Mouse (Mus musculus) left cerebral cortex, postnatal 4 days (tissue): Measurements from ENCODE around the gene Ranbp2. TPM values are rescaled to one million over a fixed set of nuclear protein-coding genes. Genes with fewer than 3 reads are reported as not detected.

Experiments
- DNase-seq: peaks from one replicate; pipeline ENCODE4 v3.0.0-alpha.2; 2022
- intact Hi-C: fragments of 180-260 bp; cut with DNase I; formaldehyde crosslinking; loops from one replicate; pipeline ENCODE4 v1.15.1; 2025
- total RNA-seq, 2 experiments: library from RNA; stranded (reverse); gene quantifications; 2 replicates each; pipeline ENCODE4 v1.2.3; 2021

The Ranbp2 gene
- total RNA-seq, result 10 to 100 TPM; 59.5 to 63.3 TPM

DNA sequence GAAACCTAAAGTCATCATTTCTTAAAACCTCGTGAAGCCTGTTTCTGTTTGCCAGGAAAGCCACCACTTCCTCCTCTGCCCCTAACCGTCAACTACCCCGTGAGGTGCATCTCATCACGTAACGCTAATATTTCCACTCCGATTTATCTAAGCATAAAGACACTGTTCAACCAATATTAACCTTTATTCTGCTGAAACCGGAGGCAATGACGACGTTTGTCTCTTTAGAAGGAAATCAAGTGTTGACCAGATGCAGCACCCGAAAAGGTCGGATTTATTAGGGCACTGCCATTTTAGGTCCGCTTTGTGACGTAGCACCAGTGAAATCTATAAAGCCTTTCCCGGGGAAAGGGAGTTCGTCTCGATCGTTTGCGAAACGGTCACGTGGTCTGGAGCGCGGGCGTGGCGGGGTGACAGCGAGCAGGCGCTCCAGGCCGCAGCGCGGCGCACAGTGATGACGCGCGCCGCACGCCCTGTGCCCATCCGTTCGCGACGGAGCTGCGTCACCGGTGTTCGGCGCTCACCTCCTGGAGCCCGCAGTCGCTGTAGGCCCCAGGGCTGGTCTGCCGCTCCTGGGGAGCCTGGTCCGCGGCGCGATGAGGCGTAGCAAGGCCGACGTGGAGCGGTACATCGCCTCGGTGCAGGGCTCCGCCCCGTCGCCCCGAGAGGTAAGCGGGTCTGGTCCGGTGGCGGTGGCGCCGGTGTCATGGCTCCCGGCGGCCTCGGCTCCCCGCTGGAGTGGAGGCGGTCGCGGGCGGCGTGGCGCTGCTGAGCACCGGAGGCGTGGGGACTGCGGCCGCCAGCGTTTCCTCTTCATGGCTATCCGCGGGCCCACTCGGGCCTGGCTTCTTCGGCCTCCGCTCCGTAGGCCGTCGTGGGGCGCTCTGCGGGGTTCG is at the start of gene Ranbp2:
Gene Ranbp2 (plus strand): TSS at position 537 of the 896 bp plus-strand sequence.
- peak; percentile 98 for DNase-seq
- intact Hi-C loops, result loop anchor here (10.0 kb wide), 1 partner anchor 72 kb away; no protein-coding TSS in a partner anchor

DNA sequence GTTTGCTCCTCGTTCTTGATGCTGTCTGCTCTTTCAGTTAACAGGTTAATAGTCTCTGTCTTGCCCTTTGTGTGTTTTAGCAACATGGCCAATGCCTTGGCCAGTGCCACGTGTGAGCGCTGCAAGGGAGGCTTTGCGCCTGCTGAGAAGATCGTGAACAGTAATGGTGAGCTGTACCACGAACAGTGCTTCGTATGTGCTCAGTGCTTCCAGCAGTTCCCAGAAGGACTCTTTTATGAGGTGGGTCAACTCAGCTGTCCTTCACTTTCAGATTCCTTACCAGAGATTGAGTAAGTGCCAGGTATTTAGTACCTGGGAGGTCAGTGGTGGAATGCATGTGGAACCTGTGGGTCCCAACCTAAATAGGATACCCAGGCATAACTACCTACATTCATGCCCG is 47.8 kb upstream of the Ranbp2 start:
- no peak for DNase-seq
- intact Hi-C loops, result no loop called here

DNA sequence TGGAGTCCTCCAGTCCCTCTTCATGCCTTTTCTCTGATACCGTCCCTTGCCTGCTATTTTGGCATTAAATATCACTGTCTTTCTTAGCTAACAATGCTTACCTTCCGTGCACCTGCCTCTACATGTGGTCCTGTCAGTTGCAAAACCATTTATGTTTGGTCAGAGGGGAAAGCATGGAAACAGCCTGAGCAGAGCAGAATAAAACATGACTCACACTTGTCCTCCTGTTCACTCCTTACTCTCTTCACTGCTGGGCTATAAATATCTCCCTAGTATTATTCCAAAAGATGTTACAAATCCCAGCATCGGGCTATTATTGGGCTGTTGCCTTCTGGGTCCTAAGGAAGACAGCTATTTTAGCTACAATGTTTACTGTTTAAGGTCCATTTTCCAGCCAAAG is 44.9 kb upstream of the Ranbp2 start:
- DNase-seq, result no peak
- intact Hi-C loops, result no loop called here

DNA sequence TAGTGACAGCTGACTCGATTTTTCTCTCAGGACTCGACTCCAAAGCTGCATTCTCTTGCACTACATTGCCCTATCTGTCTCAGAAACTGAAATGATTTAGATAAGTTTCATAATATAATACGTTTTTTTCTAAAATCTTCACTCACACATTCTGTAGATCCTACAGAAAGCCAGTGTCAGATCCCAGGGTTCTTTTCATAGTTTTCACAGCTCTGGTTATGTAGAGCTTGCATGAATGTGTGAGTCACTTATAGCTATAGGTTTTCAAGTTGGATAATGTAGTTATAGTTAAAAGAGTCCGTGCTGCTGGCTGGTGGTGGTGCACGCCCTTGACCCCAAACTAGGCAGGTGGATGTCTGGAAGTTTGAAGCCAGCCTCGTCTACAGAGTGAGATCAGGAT is 42.1 kb upstream of the Ranbp2 start:
- intact Hi-C loops, result no loop called here

DNA sequence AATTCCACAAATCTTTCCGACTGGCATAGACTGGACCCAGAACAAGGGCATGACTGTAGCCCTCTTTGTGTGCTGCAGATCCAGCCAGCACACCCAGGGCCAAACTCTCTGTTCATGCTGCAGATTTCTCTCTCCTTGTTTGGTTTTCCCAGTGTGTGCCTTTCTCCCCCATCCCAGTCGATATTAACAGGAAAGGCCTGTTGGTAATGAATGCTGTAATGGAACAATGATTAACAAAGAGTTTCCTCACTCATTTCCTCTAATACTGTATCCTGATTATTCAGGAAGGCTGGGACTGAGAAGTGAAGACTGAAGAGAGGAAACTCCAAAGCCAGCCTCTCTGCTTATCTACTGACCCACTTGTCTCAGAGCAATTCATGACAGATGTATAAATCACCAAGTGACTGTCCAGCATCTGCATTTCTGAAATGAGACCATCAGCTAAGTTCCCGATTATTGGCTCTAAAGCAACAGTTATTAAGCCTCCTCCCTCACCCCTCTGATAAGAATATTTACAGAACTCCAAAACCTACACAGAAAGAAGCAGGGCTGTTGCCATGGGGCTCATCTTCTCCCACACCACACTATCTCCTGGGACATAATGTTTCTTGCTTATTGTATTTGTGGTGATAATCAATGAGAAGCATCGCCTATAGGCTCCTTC is 41.3 kb upstream of the Ranbp2 start:
- intact Hi-C loops, result no loop called here
- DNase-seq, result no peak

More for the DNA sequence above, 42.1 kb upstream of the Ranbp2 start:
- no peak for DNase-seq

DNA sequence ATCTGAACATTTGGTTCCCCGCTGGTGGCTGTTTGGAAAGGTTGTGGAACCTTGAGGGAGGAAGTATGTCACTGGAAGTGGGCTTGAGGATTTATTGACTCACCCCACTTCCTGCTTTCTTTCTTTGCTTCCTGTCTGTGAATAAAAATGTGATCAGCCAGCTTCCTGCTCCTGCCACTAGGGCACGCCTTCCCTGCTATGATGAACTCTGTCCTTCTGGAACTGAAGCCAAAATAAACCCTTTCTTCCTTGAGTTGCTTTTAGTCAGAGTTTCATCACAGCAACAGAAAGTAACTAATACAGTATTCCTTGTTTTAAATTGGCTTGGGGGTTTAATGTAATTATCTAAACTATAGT is 40.8 kb upstream of the Ranbp2 start:
- no peak for DNase-seq
- intact Hi-C loops, result no loop called here

DNA sequence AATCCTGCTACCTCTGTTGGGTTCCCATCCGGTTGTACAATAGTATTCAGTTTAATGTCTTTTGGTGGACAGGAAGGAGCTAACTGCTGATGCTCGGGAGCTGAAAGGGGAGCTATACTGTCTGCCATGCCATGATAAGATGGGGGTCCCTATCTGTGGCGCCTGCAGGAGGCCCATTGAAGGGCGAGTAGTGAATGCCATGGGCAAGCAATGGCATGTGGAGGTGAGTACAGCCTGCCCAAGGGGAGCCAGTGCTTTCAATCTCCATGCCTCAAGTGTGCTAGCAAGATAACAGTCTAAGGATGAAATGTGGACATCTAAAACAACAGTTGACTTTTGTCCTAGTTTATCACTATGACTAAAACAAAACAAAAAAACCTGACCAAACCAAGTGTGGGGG is 34.4 kb upstream of the Ranbp2 start:
- DNase-seq, result no peak
- intact Hi-C loops, result loop anchor here (10.0 kb wide), 1 partner anchor 72 kb away; no protein-coding TSS in a partner anchor

DNA sequence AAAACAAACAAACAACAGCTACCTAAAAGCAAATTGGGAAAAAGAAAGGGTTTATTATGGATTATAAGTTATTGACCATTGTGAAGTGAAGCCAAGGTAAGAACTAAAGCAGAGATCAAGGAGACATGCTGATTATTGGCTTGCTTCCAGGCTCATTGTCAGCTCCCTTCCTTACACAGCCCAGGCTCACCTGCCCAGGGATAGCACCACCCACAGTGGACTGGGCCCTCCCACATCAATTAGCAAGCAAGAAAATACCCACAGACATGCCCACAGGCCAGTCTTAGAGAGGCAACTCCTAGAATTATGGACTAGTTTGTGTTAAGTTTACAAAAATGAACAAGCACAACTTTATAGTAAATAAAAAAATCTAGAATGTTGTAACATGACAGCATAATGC is 33.9 kb upstream of the Ranbp2 start:
- intact Hi-C loops, result loop anchor here (10.0 kb wide), 1 partner anchor 72 kb away; no protein-coding TSS in a partner anchor
- no peak for DNase-seq

DNA sequence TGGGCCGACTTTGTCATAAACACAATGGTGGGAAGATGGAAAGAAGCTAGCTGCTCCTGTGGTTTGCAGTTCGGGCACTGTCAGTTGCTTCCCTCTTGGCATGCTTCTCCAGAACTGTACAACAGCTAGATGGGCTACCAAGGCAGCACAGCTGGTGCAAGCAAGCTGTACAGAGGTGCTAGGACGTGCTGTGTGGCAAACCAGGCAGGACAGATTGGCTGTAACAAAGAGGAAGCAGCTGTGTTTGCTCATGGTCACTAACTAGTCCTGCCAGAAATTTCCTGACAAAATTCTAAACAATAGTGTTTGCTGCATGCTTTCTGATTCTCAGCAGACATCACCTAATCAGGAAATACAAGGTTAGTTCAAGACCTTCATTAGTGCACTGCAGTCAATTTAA is 30.0 kb upstream of the Ranbp2 start:
- intact Hi-C loops, result loop anchor here (10.0 kb wide), 1 partner anchor 68 kb away; no protein-coding TSS in a partner anchor

DNA sequence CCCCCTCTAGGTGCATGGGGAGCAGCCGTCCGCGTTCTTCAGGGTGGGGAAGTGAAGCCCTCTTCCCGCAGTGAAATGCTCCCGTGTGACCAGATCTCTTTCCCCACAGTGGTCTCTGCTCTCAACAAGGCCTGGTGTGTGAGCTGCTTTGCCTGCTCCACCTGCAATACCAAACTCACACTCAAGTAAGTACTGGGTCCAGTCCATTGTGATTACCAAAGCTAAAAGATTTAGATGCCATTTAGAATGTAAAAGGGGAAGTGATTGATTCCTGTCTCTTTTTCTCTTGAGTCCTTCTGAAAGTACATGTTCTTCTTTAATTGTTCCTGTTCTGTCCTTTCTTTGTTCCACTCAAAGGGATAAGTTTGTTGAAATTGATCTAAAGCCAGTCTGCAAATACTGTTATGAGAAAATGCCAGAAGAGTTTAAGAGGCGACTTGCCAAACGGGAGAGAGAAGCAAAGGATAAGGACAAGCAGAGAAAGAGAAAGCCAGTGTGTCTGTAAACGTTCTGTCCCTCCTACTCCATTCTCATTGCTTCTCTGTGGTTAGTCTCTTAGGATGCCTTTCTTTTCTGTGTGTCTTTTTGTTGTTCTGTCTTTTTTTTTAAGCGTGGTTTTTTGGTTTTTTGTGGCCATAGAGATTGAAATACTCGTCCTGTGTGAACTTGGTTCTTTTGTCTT is 28.3 kb upstream of the Ranbp2 start:
- intact Hi-C loops, result loop anchor here (10.0 kb wide), 1 partner anchor 66 kb away; no protein-coding TSS in a partner anchor
- no peak for DNase-seq

More for the DNA sequence above, 30.0 kb upstream of the Ranbp2 start:
- DNase-seq, result no peak

DNA sequence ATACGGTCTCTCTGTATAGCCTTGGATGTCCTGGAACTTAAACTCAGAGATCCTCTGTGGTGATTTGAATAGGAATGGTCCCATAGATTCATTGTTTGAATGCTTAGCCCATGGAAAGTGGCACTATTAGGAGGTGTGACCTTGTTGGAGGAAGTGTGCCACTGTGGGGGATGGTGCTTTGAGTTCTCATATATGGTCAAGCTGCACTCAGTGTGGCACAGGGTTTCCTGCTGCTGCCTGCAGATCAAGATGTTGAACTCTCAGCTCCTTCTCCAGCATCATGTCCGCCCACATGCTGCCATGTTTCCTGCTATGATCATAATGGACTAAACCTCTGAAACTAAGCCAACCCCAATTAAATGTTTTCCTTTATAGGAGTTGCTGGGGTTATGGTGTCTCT is 18.8 kb upstream of the Ranbp2 start:
- intact Hi-C loops, result no loop called here
- no peak for DNase-seq

DNA sequence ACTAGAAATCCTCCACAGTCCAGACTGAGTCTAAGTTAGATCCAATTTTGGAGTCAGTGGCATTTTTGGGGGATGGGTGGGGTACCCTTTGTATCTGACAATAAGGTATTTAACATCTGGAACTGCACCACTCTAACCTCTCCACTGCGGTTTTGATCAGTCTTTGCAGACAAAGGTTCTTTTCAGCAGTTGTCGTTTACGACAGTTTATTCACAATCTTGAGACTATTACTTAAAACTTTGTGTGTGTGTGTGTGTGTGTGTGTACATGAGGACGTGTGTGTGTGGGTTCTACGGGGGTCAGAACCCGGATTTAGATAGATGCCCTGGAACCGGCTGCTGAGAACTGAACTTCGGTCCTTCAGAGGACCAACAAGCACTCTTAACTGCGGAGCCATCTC is 870 bp upstream of the Ranbp2 start:
- DNase-seq, result no peak
- intact Hi-C loops, result loop anchor here (10.0 kb wide), 1 partner anchor 71 kb away; no protein-coding TSS in a partner anchor

DNA sequence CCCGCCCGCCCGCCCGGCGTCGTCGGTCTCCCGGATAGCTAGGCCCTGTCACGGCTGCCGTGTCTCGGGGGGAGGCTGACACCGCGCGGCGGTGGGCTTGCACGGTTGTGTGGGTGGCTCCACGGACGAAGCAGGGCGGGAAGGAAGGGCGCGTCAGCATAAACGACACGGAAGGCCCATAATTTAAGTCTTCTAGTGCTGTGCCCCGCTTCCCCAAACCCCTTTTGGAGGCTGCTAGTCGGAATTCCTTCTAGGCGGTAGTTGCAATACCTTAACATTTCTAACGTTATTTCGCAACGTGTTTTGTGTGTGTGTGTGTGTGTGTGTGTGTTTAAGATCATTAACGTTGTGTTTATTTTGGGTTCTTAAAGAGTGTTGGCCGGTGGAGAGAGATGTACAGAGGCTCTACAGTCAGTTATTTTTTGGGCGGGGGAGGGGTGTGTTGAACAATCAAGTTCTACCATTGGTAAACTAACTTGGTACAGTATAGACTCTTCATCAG is 611 bp downstream of the Ranbp2 start:
- intact Hi-C loops, result loop anchor here (10.0 kb wide), 1 partner anchor 73 kb away; no protein-coding TSS in a partner anchor
- DNase-seq, result no peak

DNA sequence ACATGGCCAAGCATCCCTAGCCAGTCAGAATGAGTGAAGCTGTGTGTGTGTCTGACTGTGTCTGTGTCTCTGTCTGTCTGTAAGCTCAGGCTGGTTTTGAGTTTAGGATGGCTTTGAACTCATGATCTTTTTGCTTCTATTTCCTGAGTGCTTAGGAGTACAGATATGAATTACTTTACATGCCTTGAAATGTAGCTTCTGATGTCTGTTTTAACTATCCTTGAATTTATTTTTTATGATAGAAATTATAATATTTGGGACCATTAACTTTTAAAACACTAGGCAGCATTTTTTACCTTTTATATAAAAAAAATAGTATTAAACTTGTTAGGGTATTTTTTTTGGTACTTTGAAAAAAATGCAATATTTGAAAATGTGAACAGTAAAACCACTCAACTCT is 4.9 kb downstream of the Ranbp2 start:
- no peak for DNase-seq
- intact Hi-C loops, result no loop called here

DNA sequence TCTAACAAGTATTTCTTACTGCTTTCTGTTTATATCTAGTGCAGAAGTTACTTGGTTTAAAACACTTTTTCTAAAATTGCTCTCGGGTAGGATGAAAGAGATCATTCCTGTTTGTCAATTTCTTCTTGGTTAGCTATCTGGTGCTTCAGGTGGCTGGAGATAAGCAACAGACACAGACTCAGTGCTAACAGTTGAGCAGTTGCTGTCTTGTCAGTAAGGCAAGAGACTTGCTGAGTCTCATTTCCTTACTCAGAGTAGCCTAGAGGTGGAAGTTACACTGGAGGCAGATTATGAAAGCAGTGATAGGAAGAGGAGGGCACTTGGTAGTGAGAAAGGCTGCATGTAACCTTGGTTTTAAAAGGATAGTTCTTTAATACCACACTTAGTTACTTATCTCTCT is 5.5 kb downstream of the Ranbp2 start:
- DNase-seq, result no peak
- intact Hi-C loops, result no loop called here

DNA sequence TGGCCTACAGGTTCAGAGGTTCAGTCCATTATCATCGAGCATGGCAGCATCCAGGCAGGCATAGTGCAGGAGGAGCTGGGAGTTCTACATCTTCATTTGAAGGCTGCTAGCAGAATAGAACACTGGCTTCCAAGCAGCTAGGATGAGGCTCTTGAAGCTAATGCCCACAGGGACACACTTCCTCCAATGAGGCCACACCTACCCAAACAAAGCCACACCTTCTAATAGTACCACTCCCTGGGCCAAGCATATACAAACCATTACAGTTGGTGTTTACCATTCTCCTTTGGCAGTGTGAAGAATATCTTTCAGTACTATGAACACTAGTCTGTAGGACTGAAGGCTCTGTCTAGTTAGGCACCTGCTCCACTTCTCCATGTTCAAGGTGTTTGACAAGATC is 13.2 kb downstream of the Ranbp2 start:
- DNase-seq, result no peak
- intact Hi-C loops, result loop anchor here (10.0 kb wide), 2 partner anchors 165 to 945 kb away; no protein-coding TSS in a partner anchor

DNA sequence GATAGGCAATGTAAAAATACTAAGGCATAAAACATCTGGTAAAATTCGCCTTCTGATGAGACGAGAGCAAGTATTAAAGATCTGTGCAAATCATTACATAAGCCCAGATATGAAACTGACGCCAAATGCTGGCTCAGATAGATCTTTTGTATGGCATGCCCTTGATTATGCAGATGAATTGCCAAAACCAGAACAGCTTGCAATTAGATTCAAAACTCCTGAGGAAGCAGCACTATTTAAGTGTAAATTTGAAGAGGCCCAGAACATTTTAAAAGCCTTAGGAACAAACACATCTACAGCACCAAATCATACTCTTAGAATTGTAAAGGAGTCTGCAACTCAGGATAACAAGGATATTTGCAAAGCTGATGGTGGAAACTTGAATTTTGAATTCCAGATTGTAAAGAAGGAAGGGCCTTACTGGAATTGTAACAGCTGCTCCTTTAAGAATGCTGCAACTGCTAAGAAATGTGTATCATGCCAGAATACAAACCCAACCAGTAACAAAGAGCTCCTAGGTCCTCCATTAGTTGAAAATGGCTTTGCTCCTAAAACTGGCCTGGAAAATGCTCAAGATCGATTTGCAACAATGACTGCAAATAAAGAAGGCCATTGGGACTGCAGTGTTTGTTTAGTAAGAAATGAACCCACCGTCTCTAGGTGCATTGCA is 30.5 kb downstream of the Ranbp2 start:
- DNase-seq, result no peak
- intact Hi-C loops, result no loop called here

DNA sequence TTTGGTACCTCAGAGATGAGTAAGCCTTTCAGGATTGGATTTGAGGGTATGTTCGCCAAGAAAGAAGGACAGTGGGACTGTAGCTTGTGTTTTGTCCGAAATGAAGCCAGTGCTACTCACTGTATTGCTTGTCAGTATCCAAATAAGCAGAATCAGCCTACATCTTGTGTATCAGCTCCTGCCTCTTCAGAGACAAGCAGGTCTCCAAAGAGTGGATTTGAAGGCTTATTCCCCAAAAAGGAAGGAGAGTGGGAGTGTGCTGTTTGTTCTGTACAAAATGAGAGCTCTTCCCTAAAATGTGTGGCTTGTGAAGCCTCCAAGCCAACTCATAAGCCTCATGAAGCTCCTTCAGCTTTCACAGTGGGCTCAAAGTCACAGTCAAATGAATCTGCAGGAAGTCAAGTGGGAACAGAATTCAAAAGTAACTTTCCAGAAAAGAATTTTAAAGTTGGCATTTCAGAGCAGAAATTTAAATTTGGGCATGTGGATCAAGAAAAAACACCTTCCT is 31.4 kb downstream of the Ranbp2 start:
- no peak for DNase-seq

DNA sequence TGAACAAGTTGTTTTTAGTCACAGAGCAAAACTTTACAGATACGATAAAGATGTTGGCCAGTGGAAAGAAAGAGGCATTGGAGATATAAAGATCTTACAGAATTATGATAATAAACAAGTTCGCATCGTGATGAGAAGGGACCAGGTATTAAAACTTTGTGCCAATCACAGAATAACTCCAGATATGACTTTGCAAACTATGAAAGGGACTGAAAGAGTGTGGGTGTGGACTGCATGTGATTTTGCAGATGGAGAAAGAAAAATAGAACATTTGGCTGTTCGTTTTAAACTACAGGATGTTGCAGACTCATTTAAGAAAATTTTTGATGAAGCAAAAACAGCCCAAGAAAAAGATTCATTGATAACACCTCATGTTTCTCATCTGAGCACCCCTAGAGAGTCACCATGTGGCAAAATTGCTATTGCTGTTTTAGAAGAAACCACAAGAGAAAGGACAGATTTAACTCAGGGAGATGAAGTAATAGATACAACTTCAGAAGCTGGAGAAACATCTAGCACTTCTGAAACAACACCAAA is 33.3 kb downstream of the Ranbp2 start:
- intact Hi-C loops, result loop anchor here (10.0 kb wide), 2 partner anchors 65 to 955 kb away; no protein-coding TSS in a partner anchor
- no peak for DNase-seq

More for the DNA sequence above, 31.4 kb downstream of the Ranbp2 start:
- intact Hi-C loops, result no loop called here

DNA sequence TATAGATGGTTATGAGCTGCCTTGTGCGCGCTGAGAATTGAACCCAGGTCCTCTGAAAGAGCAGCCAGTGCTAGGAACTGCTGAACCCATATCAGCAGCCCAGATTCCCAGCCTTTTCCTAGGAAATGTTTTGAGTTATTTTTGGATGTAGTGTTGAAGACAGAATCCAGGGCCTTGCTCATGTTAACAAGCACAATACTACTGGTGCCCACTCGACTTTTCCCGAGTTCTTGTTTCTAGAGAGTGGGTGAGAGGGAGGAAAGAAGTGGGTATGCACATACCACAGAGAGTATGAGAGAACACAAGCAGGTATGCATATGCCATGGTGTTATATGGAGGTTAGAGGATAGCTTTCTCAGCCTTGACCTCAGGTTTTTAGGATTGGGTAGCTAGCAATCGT is 44.3 kb downstream of the Ranbp2 start:
- no peak for DNase-seq

More for the DNA sequence above, 44.3 kb downstream of the Ranbp2 start:
- intact Hi-C loops, result no loop called here
